Mouse (Mus musculus) testis, adult 2 months (tissue): Measurements from ENCODE around the gene Wnt2.

Source experiments
- CTCF ChIP-seq: fragments of 200-500 bp; IDR thresholded peaks from 2 replicates; pipeline ENCODE4 v1.5.1; 2012; ENCODE audit warnings: low read depth, mild to moderate bottlenecking, inconsistent platforms, low read length, moderate library complexity; ENCODE audit not compliant: control insufficient read depth, insufficient read depth, insufficient replicate concordance
- POLR2A ChIP-seq: fragments of 200-500 bp; IDR thresholded peaks from 2 replicates; pipeline ENCODE4 v1.6.1; 2012; ENCODE audit warnings: low read depth, mild to moderate bottlenecking, inconsistent platforms, low read length, moderate library complexity; ENCODE audit not compliant: control insufficient read depth

GRCm38 (mm10) chr6:17994956-17995790, 35.2 kb downstream of the Wnt2 start:
- TF ChIP-seq POLR2A (no peak), CTCF (no peak)
